Mouse (Mus musculus) hindbrain, embryonic 13.5 days (tissue): ENCODE measurements around the gene Gm20388. TPM values are rescaled to one million over a fixed set of nuclear protein-coding genes. Genes with fewer than 3 reads are reported as not detected.
"Not testable (repeated sequence)": the region's sequence is repeated elsewhere in the genome, so short reads cannot be mapped to it uniquely, and the experiment has no call there.

ENCODE experiments used
- ATAC-seq: fragments of 200-750 bp; cut with Nextera tagmentation; 2 replicates; pipeline ENCODE4 v1.8.0; 2017; ENCODE audit warnings: moderate TSS enrichment; ENCODE audit not compliant: low FRiP score
- H3K27ac ChIP-seq: fragments of 300-500 bp; sonication (generic); 2 replicates; pipeline ENCODE4 v1.5.1; 2015; ENCODE audit warnings: inconsistent platforms, mild to moderate bottlenecking, moderate library complexity
- H3K27me3 ChIP-seq: fragments of 300-500 bp; sonication (generic); 2 replicates; pipeline ENCODE4 v1.6.1; 2015; ENCODE audit warnings: mild to moderate bottlenecking, inconsistent platforms
- H3K36me3 ChIP-seq: fragments of 300-500 bp; sonication (generic); 2 replicates; pipeline ENCODE4 v1.6.1; 2015; ENCODE audit warnings: mild to moderate bottlenecking, inconsistent platforms
- H3K4me1 ChIP-seq: fragments of 300-500 bp; sonication (generic); replicated peaks from 2 replicates; pipeline ENCODE4 v1.6.1; 2015; ENCODE audit warnings: inconsistent platforms
- H3K4me2 ChIP-seq: fragments of 300-500 bp; sonication (generic); 2 replicates; pipeline ENCODE4 v1.6.1; 2015; ENCODE audit warnings: inconsistent platforms, mild to moderate bottlenecking, moderate library complexity
- H3K4me3 ChIP-seq: fragments of 300-500 bp; sonication (generic); 2 replicates; pipeline ENCODE4 v1.5.1; 2015; ENCODE audit warnings: mild to moderate bottlenecking, inconsistent platforms
- H3K9ac ChIP-seq: fragments of 300-500 bp; sonication (generic); 2 replicates; pipeline ENCODE4 v1.6.1; 2015; ENCODE audit warnings: mild to moderate bottlenecking, inconsistent platforms
- H3K9me3 ChIP-seq: fragments of 300-500 bp; sonication (generic); 2 replicates; pipeline ENCODE4 v1.6.1; 2016; ENCODE audit warnings: inconsistent platforms
- WGBS: fragments of 180-500 bp; shearing (Covaris S2); methylation state at CpG from one replicate; pipeline ENCODE4 v1.1.7; 2015; 5-methylcytosine and 5-hydroxymethylcytosine counted together
- polyA plus RNA-seq: library from polyadenylated mRNA; unstranded; fragments of >200 nt; fragmentation: Nextera tagmentation; extraction: Ambion mirVana; gene quantifications from 2 replicates; pipeline ENCODE4 v1.2.1, GENCODE M21; 2015

Gm20388 gene
- polyA plus RNA-seq, 1 experiment from 2014 or later, result 1.9 TPM

- peaks cover 23% of the 10 kb centered on the region for H3K27me3 ChIP-seq
- H3K36me3 ChIP-seq, result peaks cover 48% of the 10 kb centered on the region
- ATAC-seq, result no peak
- WGBS, result 24% methylated on average over 10 of the region's 10 CpGs
- no peaks in the 10 kb centered on the region for H3K9me3 ChIP-seq
- no peak overlapping the region for H3K4me2 ChIP-seq
- no peaks in the 10 kb centered on the region for H3K4me1 ChIP-seq
- no peak overlapping the region for H3K27ac ChIP-seq
- H3K4me3 ChIP-seq, result no peak overlapping the region
- H3K9ac ChIP-seq, result no peak overlapping the region
Observed at GRCm38 (mm10) chr8:123536990-123537380, 3626.3 kb downstream of the Gm20388 start.

GRCm38 (mm10) chr8:123537641-123538040, 3627.0 kb downstream of the Gm20388 start:
- H3K27me3 ChIP-seq, result peaks cover 23% of the 10 kb centered on the region
- not testable (repeated sequence) for H3K4me1 ChIP-seq, H3K9me3 ChIP-seq, ATAC-seq, H3K4me3 ChIP-seq, H3K9ac ChIP-seq, H3K4me2 ChIP-seq, H3K27ac ChIP-seq
- peaks cover 42% of the 10 kb centered on the region for H3K36me3 ChIP-seq
- WGBS, result 77% methylated on average over 8 of the region's 14 CpGs

GRCm38 (mm10) chr8:123564221-123564620, 3653.6 kb downstream of the Gm20388 start:
- not testable (repeated sequence) for H3K9me3 ChIP-seq, H3K27me3 ChIP-seq, H3K4me1 ChIP-seq, H3K27ac ChIP-seq, H3K9ac ChIP-seq, H3K4me2 ChIP-seq, H3K4me3 ChIP-seq, ATAC-seq, H3K36me3 ChIP-seq
- WGBS, result no CpG with 5 or more reads among the region's 45 CpGs

- H3K27me3 ChIP-seq, H3K4me3 ChIP-seq, H3K36me3 ChIP-seq, H3K9ac ChIP-seq, ATAC-seq, H3K4me1 ChIP-seq, H3K9me3 ChIP-seq, H3K4me2 ChIP-seq, H3K27ac ChIP-seq: not testable (repeated sequence)
- WGBS, result no CpG with 5 or more reads among the region's 10 CpGs
Observed at GRCm38 (mm10) chr8:123575386-123575785, 3664.7 kb downstream of the Gm20388 start.

- not testable (repeated sequence) for H3K4me1 ChIP-seq, H3K4me3 ChIP-seq, H3K9ac ChIP-seq, H3K9me3 ChIP-seq, H3K36me3 ChIP-seq, H3K27me3 ChIP-seq, H3K27ac ChIP-seq, ATAC-seq, H3K4me2 ChIP-seq
- 64% methylated on average over 16 of the region's 19 CpGs for WGBS
Observed at GRCm38 (mm10) chr8:123600666-123601172, 3690.1 kb downstream of the Gm20388 start.

- WGBS, result no CpG with 5 or more reads among the region's 40 CpGs
- not testable (repeated sequence) for H3K9me3 ChIP-seq, H3K4me3 ChIP-seq, H3K27ac ChIP-seq, H3K36me3 ChIP-seq, H3K4me2 ChIP-seq, ATAC-seq, H3K27me3 ChIP-seq, H3K4me1 ChIP-seq, H3K9ac ChIP-seq
Observed at GRCm38 (mm10) chr8:123601457-123601856, 3690.8 kb downstream of the Gm20388 start.

- not testable (repeated sequence) for ATAC-seq, H3K9me3 ChIP-seq, H3K4me2 ChIP-seq, H3K27me3 ChIP-seq, H3K4me3 ChIP-seq, H3K27ac ChIP-seq, H3K4me1 ChIP-seq, H3K9ac ChIP-seq, H3K36me3 ChIP-seq
- WGBS, result 88% methylated on average over 1 of the region's 5 CpGs
Observed at GRCm38 (mm10) chr8:123612652-123613051, 3702.0 kb downstream of the Gm20388 start.

- WGBS, result no CpG with 5 or more reads among the region's 39 CpGs
- H3K9ac ChIP-seq, H3K4me2 ChIP-seq, ATAC-seq, H3K36me3 ChIP-seq, H3K4me1 ChIP-seq, H3K9me3 ChIP-seq, H3K4me3 ChIP-seq, H3K27ac ChIP-seq: not testable (repeated sequence)
- H3K27me3 ChIP-seq, result peaks cover 43% of the 10 kb centered on the region
Observed at GRCm38 (mm10) chr8:123623523-123623922, 3712.9 kb downstream of the Gm20388 start.

- no peak for ATAC-seq
- H3K4me1 ChIP-seq, result peaks cover 12% of the 10 kb centered on the region
- 78% methylated on average over 4 of the region's 5 CpGs for WGBS
Observed at GRCm38 (mm10) chr8:123624274-123624673, 3713.6 kb downstream of the Gm20388 start.

GRCm38 (mm10) chr8:123624702-123625101, 3714.1 kb downstream of the Gm20388 start:
- H3K36me3 ChIP-seq, result no peaks in the 10 kb centered on the region
- peaks cover 45% of the 10 kb centered on the region for H3K27me3 ChIP-seq
- no peak overlapping the region for H3K27ac ChIP-seq
- H3K4me3 ChIP-seq, result no peak overlapping the region
- ATAC-seq, result no peak
- peaks cover 14% of the 10 kb centered on the region for H3K4me1 ChIP-seq
- no peak overlapping the region for H3K4me2 ChIP-seq
- no peaks in the 10 kb centered on the region for H3K9me3 ChIP-seq
- H3K9ac ChIP-seq, result no peak overlapping the region
- 58% methylated on average over 1 of the region's 1 CpGs for WGBS

More at GRCm38 (mm10) chr8:123624274-123624673, 3713.6 kb downstream of the Gm20388 start:
- no peaks in the 10 kb centered on the region for H3K9me3 ChIP-seq
- H3K27me3 ChIP-seq, result peaks cover 42% of the 10 kb centered on the region
- no peak overlapping the region for H3K27ac ChIP-seq
- H3K9ac ChIP-seq, result no peak overlapping the region
- H3K4me3 ChIP-seq, result no peak overlapping the region
- H3K4me2 ChIP-seq, result no peak overlapping the region
- H3K36me3 ChIP-seq, result no peaks in the 10 kb centered on the region

- Histone ChIP-seq H3K9me3 (no peaks in the 10 kb centered on the region), H3K4me3 (no peak overlapping the region), H3K27me3 (peaks cover 45% of the 10 kb centered on the region), H3K4me2 (no peak overlapping the region), H3K27ac (no peak overlapping the region), H3K4me1 (peaks cover 21% of the 10 kb centered on the region), H3K9ac (no peak overlapping the region), H3K36me3 (no peaks in the 10 kb centered on the region)
- ATAC-seq, result no peak
- WGBS, result 22% methylated on average over 2 of the region's 2 CpGs
Observed at GRCm38 (mm10) chr8:123625717-123626116, 3715.1 kb downstream of the Gm20388 start.

GRCm38 (mm10) chr8:123627410-123628147, 3716.9 kb downstream of the Gm20388 start:
- Histone ChIP-seq H3K27me3 (peaks cover 54% of the 10 kb centered on the region), H3K4me3 (no peak overlapping the region), H3K9me3 (no peaks in the 10 kb centered on the region), H3K27ac (no peak overlapping the region), H3K36me3 (no peaks in the 10 kb centered on the region), H3K4me2 (no peak overlapping the region), H3K9ac (no peak overlapping the region), H3K4me1 (peaks cover 24% of the 10 kb centered on the region)
- no peak for ATAC-seq
- 66% methylated on average over 6 of the region's 6 CpGs for WGBS
